Mouse (Mus musculus): ENCODE measurements around the gene Zfp992.
"Not testable (repeated sequence)": the region's sequence is repeated elsewhere in the genome, so short reads cannot be mapped to it uniquely, and the experiment has no call there.

The Zfp992 gene

GRCm38 (mm10) chr4:146517150-146517549 lies 68.3 kb downstream of the Zfp992 start:
- in situ Hi-C loops (cut with MboI; ENCODE audit: low sequenced_read_pairs): not testable (repeated sequence)
